ENCODE assay signal across 15 mouse cellular contexts in genomic region chr10:44820379-44820778, GRCm38 (mm10).
"Had no signal": no experiment of that assay in that cellular context is flagged by ENCODE, and none has a peak within 500 bp of the region (broad histone marks: within the 10 kb centered on the region; RNA-seq: fewer than 3 reads in every experiment).

No protein-coding gene starts in this region.

- DNase-seq: retina, postnatal 1 day; right cerebral cortex, adult 18-20 months; right cerebral cortex, postnatal 14 days; right cerebral cortex, postnatal 25 days; right cerebral cortex, postnatal 4 days; spleen, adult 18-20 months; thymus, adult 18-20 months; thymus, adult 2 months; thymus, postnatal 14 days; thymus, postnatal 25 days; thymus, postnatal 36 days; thymus, postnatal 4 days had no signal

- H3K27ac ChIP-seq: neural tube, embryonic 15.5 days; stomach, embryonic 15.5 days; stomach, postnatal 0 days had no signal

- H3K4me1 ChIP-seq: neural tube, embryonic 15.5 days; stomach, embryonic 15.5 days had no signal

- H3K9ac ChIP-seq: neural tube, embryonic 15.5 days; stomach, embryonic 15.5 days had no signal

- H3K36me3 ChIP-seq: neural tube, embryonic 15.5 days; stomach, embryonic 15.5 days had no signal

- H3K4me2 ChIP-seq: neural tube, embryonic 15.5 days; stomach, embryonic 15.5 days had no signal

- H3K4me3 ChIP-seq: neural tube, embryonic 15.5 days; stomach, embryonic 15.5 days had no signal

- H3K9me3 ChIP-seq: neural tube, embryonic 15.5 days; stomach, embryonic 15.5 days had no signal

- H3K27me3 ChIP-seq: neural tube, embryonic 15.5 days; stomach, embryonic 15.5 days had no signal
